Mouse (Mus musculus): ENCODE measurements around the gene Smarcc2.

GRCm38 (mm10) chr10:128522351-128522750 is 63.3 kb downstream of the Smarcc2 start:
- TF ChIP-seq CTCF (IDR thresholded peaks at IDR 0.05; ENCODE audit: control insufficient read depth, insufficient read depth, insufficient read length) = no peak
- TF ChIP-seq MYOG (IDR thresholded peaks at IDR 0.05; ENCODE audit: control insufficient read depth, extremely low read depth, insufficient read length) = no peak
- TF ChIP-seq MAX (IDR thresholded peaks at IDR 0.05) = no peak
- no peak for TF ChIP-seq USF1 (IDR thresholded peaks at IDR 0.05; ENCODE audit: low read depth)
- TF ChIP-seq CEBPB (IDR thresholded peaks at IDR 0.05; ENCODE audit: low read depth) = no peak
- no peak for TF ChIP-seq MYOD1 (IDR thresholded peaks at IDR 0.05; ENCODE audit: control insufficient read depth, insufficient read length, low read depth)

Data from C2C12 (cell line).